Mouse (Mus musculus) megakaryocyte-erythroid progenitor cell, adult 5-6 weeks (primary cell): ENCODE measurements around the gene Hrh1. TPM values are rescaled to one million over a fixed set of nuclear protein-coding genes. Genes with fewer than 3 reads are reported as not detected.

ENCODE experiments used
- total RNA-seq, 2 experiments: library from RNA; stranded (forward) in 1 of 2; stranded (reverse) in 1 of 2; fragments of 200-1000, 215-1000 nt in 1 of 2; fragments of >200 nt in 1 of 2; fragmentation: Nextera tagmentation in 1 of 2; gene quantifications; 2 replicates each; pipeline ENCODE4 v1.2.3; 2014 to 2017

The Hrh1 gene
- total RNA-seq, 2 experiments from 2014 or later, result not detected

Other genes starting within 250 kb of the Hrh1 start
- 6.2 TPM in 1 of 2 replicates, not detected in the other for gene Slc6a1, start 115.3 kb upstream of the Hrh1 start, total RNA-seq (2014; fragmentation: Nextera tagmentation)
- 0.61 TPM in 1 of 2 replicates, not detected in the other for gene Slc6a1, start 115.3 kb upstream of the Hrh1 start, total RNA-seq (2017)
- gene Atg7, start 245.2 kb downstream of the Hrh1 start, total RNA-seq (2014; fragmentation: Nextera tagmentation), result 16.2 and 49.5 TPM in 2 replicates
- gene Atg7, start 245.2 kb downstream of the Hrh1 start, total RNA-seq (2017), result 8.6 and 11.1 TPM in 2 replicates